Mouse (Mus musculus): ENCODE results near the gene Ahctf1.

GRCm38 (mm10) chr1:179832710-179833240 lies 29.3 kb upstream of the Ahctf1 start:
- TF ChIP-seq SRF (IDR thresholded peaks at IDR 0.05; ENCODE audit: control insufficient read depth, insufficient read length, low read depth), result no peak
- no peak for TF ChIP-seq POLR2AphosphoS2 (IDR thresholded peaks at IDR 0.05; ENCODE audit: insufficient read length, low read depth)
- no peak for TF ChIP-seq POLR2A (IDR thresholded peaks at IDR 0.05; ENCODE audit: insufficient read length, low read depth)
- TF ChIP-seq MYOG (IDR thresholded peaks at IDR 0.05; ENCODE audit: control insufficient read depth in 1 of 3, insufficient read depth in 1 of 3, insufficient read length in 2 of 3, low read depth in 2 of 3), result no peak
- no peak for TF ChIP-seq TCF12 (IDR thresholded peaks at IDR 0.05; ENCODE audit: insufficient read depth, poor library complexity, severe bottlenecking)

Data from myocyte (in vitro differentiated cells).